Mouse (Mus musculus) hindbrain, postnatal 0 days (tissue): ENCODE measurements around the gene Nfrkb. TPM values are rescaled to one million over a fixed set of nuclear protein-coding genes. Genes with fewer than 3 reads are reported as not detected.

Experiments
- ATAC-seq: fragments of 200-750 bp; cut with Nextera tagmentation; 2 replicates; pipeline ENCODE4 v1.8.0; 2017; ENCODE audit warnings: mild to moderate bottlenecking, moderate TSS enrichment, moderate library complexity
- DNase-seq: peaks from one replicate; pipeline ENCODE4 v3.0.0-alpha.2; 2015; ENCODE audit warnings: low spot score
- H3K27ac ChIP-seq: fragments of 300-500 bp; sonication (generic); 2 replicates; pipeline ENCODE4 v1.5.1; 2014; ENCODE audit warnings: mild to moderate bottlenecking
- H3K27me3 ChIP-seq: fragments of 300-500 bp; sonication (generic); 2 replicates; pipeline ENCODE4 v1.6.1; 2014; ENCODE audit warnings: low read length, mixed read lengths; ENCODE audit not compliant: insufficient read depth
- H3K36me3 ChIP-seq: fragments of 300-500 bp; sonication (generic); 2 replicates; pipeline ENCODE4 v1.6.1; 2014; ENCODE audit warnings: low read length, mixed read lengths; ENCODE audit not compliant: insufficient read depth
- H3K4me1 ChIP-seq: fragments of 300-500 bp; sonication (generic); 2 replicates; pipeline ENCODE4 v1.6.1; 2014; ENCODE audit warnings: antibody characterized with exemption, low read length, mixed read lengths; ENCODE audit not compliant: insufficient read depth
- H3K4me2 ChIP-seq: fragments of 300-500 bp; sonication (generic); 2 replicates; pipeline ENCODE4 v1.6.1; 2014; ENCODE audit warnings: low read depth, mild to moderate bottlenecking, low read length, moderate library complexity, mixed read lengths
- H3K4me3 ChIP-seq: fragments of 300-500 bp; sonication (generic); 2 replicates; pipeline ENCODE4 v1.5.1; 2014; ENCODE audit warnings: low read length
- H3K9ac ChIP-seq: fragments of 300-500 bp; sonication (generic); replicated peaks from 2 replicates; pipeline ENCODE4 v1.6.1; 2014; ENCODE audit warnings: mild to moderate bottlenecking, low read length, moderate library complexity, mixed read lengths
- H3K9me3 ChIP-seq: fragments of 300-500 bp; sonication (generic); 2 replicates; pipeline ENCODE4 v1.6.1; 2016; ENCODE audit warnings: low read length, mixed read lengths
- CTCF ChIP-seq: IDR thresholded peaks from 2 replicates; pipeline ENCODE4 v1.5.1; 2016; ENCODE audit warnings: antibody characterized with exemption, control low read depth, low read depth
- WGBS: fragments of 180-500 bp; shearing (Covaris S2); extraction: QIAGEN DNeasy Blood & Tissue Kit; methylation state at CpG from one replicate; pipeline ENCODE4 v1.1.7; 2014; 5-methylcytosine and 5-hydroxymethylcytosine counted together
- polyA plus RNA-seq: library from polyadenylated mRNA; unstranded; fragments of >200 nt; fragmentation: Nextera tagmentation; extraction: Ambion mirVana; gene quantifications from 2 replicates; pipeline ENCODE4 v1.2.1, GENCODE M21; 2015
- total RNA-seq: library from RNA; depleted of rRNA; stranded (reverse); fragments of >200 nt; gene quantifications from 2 replicates; pipeline ENCODE4 v1.2.3, GENCODE M21; 2014; rRNA removed

Nfrkb gene
- 39.1 and 41.3 TPM in 2 replicates for total RNA-seq
- polyA plus RNA-seq: 23.2 and 24.1 TPM in 2 replicates

DNA sequence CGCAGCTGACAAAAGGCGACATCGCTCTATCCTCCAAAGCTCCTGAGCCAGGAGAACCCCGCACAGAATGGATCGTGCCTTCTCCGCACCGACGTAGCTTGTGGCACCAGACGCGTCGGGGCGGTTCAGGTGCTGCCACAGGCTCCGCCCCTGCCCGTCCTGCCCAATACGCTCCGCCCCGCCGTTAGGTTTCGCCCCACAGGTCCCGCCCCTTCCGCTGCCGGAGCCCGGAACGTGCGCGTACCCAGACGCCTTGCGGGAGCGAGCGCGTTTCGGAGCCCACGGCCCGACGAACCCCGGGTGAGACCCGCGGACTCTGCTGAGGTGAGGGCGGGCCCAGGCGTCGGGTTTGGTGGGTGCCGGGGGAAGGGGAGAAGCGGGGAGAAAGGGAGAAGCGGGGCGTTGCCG is at the start of gene Nfrkb:
Gene Nfrkb (plus strand): TSS at position 246 of the 408 bp plus-strand sequence.
- Histone ChIP-seq H3K36me3 (0 out of 2 replicates have a peak, but pooled peaks cover 5% of the 10 kb centered on the region), H3K27me3 (no peaks in the 10 kb centered on the region), H3K4me3 (peak within 1 kb of the TSS; percentile 77), H3K27ac (peak within 1 kb of the TSS; percentile 49; the same call in 1 of the 2 replicates), H3K9me3 (no peaks in the 10 kb centered on the region), H3K4me2 (peak within 1 kb of the TSS; percentile 86), H3K4me1 (peaks cover 11% of the 10 kb centered on the region), H3K9ac (peak within 1 kb of the TSS; percentile 90)
- under 1% methylated on average over 41 of the region's 46 CpGs for WGBS
- DNase-seq (peak; percentile 97), ATAC-seq (peak; percentile 97)
- no peak for TF ChIP-seq CTCF

DNA sequence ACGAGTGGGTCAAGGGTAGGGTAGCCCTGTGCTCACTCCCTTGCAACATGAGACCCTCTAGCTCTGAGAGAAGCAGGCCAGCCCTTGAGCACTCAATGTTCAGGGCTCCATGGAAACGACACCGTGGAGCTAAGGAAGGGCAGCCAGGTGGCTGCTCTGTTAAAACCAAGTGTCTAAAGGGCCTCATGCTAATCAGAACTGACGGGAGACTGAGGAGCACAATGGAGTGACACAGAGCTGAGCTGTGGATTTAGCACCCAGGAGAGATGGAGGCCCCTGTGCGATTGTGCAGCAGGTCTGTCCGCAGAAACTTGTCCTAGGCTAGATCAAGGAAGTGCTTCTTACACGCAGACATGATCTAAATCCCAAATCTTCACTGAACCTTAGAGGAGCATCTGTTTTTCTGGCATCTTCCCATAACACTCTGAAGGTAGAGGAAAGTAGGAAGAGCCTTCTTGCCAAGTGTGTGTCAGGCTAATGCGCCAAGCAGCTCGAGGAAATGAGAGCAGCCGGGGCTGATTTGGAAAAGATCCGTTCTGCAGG is 41.6 kb upstream of the Nfrkb start:
- 37% methylated on average over 11 of the region's 11 CpGs for WGBS
- Histone ChIP-seq H3K4me1 (no peaks in the 10 kb centered on the region), H3K4me2 (no peak overlapping the region), H3K27me3 (no peaks in the 10 kb centered on the region), H3K4me3 (no peak overlapping the region), H3K9me3 (no peaks in the 10 kb centered on the region), H3K36me3 (peaks cover 9% of the 10 kb centered on the region; the same call in 1 of the 2 replicates), H3K9ac (no peak overlapping the region), H3K27ac (peak overlapping the region; percentile 33)
- ATAC-seq: peak; percentile 88
- peak; percentile 78 for DNase-seq
- no peak for TF ChIP-seq CTCF

DNA sequence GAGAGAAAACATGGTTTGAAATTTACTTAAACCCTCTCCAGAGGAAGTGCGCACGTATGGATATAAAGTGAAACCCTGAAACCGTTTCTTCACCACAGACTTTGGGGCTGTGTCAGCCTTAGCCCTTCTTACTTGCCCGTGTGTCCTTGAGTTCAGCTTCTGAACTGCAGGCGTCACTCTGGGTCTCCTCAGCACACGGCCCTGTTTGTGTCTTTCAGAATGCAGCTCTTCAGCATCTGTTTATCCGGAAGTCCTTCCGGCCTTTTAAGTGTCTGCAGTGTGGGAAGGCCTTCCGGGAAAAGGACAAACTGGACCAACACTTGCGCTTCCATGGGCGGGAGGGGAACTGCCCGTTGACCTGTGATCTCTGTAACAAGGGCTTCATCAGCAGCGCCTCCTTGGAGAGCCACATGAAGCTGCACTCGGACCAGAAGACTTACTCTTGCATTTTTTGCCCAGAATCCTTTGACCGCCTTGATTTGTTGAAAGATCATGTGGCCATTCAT is 39.4 kb upstream of the Nfrkb start:
- ATAC-seq: no peak
- H3K9me3 ChIP-seq: no peaks in the 10 kb centered on the region
- H3K4me1 ChIP-seq: no peaks in the 10 kb centered on the region
- no peak overlapping the region for H3K4me2 ChIP-seq
- H3K36me3 ChIP-seq: peaks cover 10% of the 10 kb centered on the region; the same call in 1 of the 2 replicates
- no peak overlapping the region for H3K4me3 ChIP-seq
- H3K27ac ChIP-seq: no peak overlapping the region
- peak; percentile 24; the same call in 1 of the 2 replicates for TF ChIP-seq CTCF
- H3K27me3 ChIP-seq: no peaks in the 10 kb centered on the region
- WGBS: 74% methylated on average over 15 of the region's 15 CpGs
- no peak for DNase-seq
- H3K9ac ChIP-seq: no peak overlapping the region

DNA sequence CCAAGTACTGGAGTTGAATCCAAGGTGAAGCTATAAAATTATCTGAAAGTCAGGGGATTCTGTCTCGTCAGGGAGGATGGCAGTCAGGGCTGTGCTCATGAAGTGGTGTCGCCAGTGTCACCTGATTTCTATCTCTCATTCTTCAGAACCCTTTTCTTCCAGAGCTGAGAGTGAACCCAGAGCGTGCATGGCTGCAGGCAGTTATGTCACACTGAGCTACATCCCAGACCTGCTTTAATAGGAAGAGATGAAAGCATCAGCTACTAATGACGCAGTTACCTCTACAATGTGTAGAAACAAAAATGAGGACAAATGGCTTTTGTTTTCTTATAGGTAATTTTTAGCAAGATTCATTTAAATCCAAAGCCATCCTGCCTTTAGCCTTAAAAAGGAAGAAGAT is 37.5 kb upstream of the Nfrkb start:
- TF ChIP-seq CTCF: no peak
- Histone ChIP-seq H3K4me2 (no peak overlapping the region), H3K36me3 (peaks cover 19% of the 10 kb centered on the region; the same call in 1 of the 2 replicates), H3K4me1 (no peaks in the 10 kb centered on the region), H3K9ac (no peak overlapping the region), H3K27me3 (no peaks in the 10 kb centered on the region), H3K9me3 (no peaks in the 10 kb centered on the region), H3K27ac (no peak overlapping the region), H3K4me3 (no peak overlapping the region)
- 70% methylated on average over 4 of the region's 4 CpGs for WGBS
- DNase-seq (no peak), ATAC-seq (no peak)

DNA sequence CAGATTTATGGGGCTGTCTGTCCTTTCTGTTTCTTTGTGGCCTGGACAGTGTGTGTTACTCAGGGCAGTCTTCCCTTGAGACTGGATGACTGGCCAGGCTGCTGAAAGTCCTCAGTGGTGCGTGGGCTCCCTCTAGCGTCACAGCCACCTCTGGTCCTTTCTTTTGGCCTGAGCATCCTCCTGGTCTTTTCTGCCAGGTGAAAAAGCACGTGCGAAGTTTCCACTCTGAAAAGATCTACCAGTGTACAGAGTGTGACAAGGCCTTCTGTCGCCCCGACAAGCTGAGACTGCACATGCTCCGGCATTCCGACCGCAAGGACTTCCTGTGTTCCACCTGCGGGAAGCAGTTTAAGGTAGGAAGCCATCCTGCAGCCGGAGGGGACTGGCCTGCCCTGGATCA is 37.1 kb upstream of the Nfrkb start:
- Histone ChIP-seq H3K27ac (no peak overlapping the region), H3K27me3 (no peaks in the 10 kb centered on the region), H3K9ac (no peak overlapping the region), H3K4me3 (no peak overlapping the region), H3K4me2 (no peak overlapping the region), H3K9me3 (no peaks in the 10 kb centered on the region), H3K36me3 (peaks cover 23% of the 10 kb centered on the region; the same call in 1 of the 2 replicates), H3K4me1 (no peaks in the 10 kb centered on the region)
- ATAC-seq: peak; percentile 55
- TF ChIP-seq CTCF: peak; percentile 97
- DNase-seq: peak; percentile 91
- WGBS: 68% methylated on average over 11 of the region's 11 CpGs

DNA sequence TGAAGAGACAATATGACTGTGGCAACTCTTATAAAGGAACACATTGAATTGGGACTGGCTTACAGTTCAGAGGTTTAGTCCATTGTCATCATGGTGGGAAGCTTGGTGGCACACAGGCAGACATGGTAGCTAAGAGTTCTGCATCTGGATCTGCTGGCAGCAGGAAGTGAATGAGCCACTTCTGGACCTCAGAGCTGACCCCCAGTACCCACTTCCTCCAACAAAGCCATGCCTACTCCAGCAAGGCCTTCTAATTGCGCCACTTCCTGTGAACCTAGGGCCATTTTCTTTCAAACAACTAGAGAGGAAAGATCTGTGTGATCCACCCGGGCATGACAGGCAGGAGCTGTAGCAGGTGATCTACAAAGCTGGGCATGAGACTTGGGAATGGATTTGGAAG is 33.3 kb upstream of the Nfrkb start:
- TF ChIP-seq CTCF: no peak
- Histone ChIP-seq H3K9me3 (no peaks in the 10 kb centered on the region), H3K4me2 (no peak overlapping the region), H3K27me3 (no peaks in the 10 kb centered on the region), H3K4me3 (no peak overlapping the region), H3K36me3 (peaks cover 38% of the 10 kb centered on the region; the same call in 1 of the 2 replicates), H3K4me1 (no peaks in the 10 kb centered on the region), H3K9ac (no peak overlapping the region), H3K27ac (no peak overlapping the region)
- ATAC-seq (no peak), DNase-seq (no peak)
- 89% methylated on average over 2 of the region's 2 CpGs for WGBS

DNA sequence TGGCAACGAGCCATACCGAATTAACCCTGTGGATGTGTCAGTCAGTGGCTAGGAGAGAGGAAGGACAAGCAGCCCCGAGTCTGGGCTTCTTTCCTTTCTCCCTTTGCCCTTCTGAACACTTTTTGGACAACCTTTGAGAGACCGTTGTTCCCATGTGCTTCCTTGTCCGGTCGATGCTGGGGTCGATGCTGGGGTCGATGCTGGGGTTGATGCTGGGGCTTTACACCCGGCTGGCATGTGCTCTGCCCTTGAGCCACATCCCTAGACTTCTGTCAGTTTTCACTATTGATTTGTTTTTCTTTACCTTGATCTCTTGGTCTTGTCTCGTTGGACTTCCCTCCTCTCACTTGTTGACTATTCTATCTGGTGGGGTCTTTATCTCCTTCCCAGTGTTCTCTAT is 32.5 kb upstream of the Nfrkb start:
- Histone ChIP-seq H3K4me2 (no peak overlapping the region), H3K27ac (no peak overlapping the region), H3K4me1 (no peaks in the 10 kb centered on the region), H3K36me3 (peaks cover 41% of the 10 kb centered on the region; the same call in 1 of the 2 replicates), H3K9ac (no peak overlapping the region), H3K4me3 (no peak overlapping the region), H3K9me3 (no peaks in the 10 kb centered on the region), H3K27me3 (no peaks in the 10 kb centered on the region)
- WGBS: 86% methylated on average over 10 of the region's 10 CpGs
- no peak for TF ChIP-seq CTCF
- no peak for DNase-seq
- no peak for ATAC-seq
